Mouse (Mus musculus) thymus, postnatal 14 days (tissue): ENCODE data around the gene Serpinb3c.
"Not testable (repeated sequence)": the region's sequence is repeated elsewhere in the genome, so short reads cannot be mapped to it uniquely, and the experiment has no call there.

Source experiments
- DNase-seq: peaks from one replicate; pipeline ENCODE4 v3.0.0; 2021

Gene Serpinb3c

DNA sequence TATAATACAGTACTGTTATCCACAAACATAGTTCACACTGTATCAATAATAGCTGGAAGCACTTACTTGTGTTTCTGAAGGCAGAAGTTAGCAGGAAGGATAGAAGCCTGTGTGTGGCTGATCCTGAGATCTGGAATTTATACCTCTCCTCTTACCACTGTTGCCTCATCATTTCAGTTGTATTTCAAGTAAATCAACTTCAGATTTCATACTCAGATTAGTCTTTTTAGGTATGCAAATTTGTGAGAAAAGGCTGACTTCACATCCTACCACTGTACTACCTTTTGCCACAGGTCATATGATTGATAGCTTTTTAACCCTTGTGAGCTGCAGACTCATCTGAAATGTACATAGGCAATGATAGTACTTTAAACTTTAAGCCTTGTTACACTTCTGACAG, at the start of gene Serpinb3c, which contains the start of gene Serpinb3b:
Gene Serpinb3c, minus strand, starts transcription at position 111 of the 400 bp plus-strand sequence.
Gene Serpinb3b, minus strand, starts transcription at position 101 of the 400 bp plus-strand sequence.
- not testable (repeated sequence) for DNase-seq

DNA sequence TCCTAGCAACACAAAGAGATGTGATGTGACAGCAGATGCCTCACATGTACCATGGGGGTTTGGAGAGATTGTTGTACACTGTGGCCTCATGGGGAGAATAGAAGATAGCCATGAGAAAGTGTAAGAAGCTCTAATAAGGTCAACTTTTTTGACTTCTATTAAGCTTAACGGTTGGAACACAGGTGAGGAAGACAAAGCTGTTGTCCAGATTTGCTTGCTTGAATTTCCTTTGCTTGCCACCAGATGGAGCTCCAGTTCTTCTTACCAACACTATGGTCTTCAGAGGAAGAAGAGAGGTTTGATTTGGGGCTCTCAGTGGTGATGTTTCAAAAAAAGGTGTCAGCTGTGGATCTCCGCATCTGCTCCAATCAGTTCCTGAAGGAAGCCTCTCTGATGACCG, 35.0 kb downstream of the Serpinb3c start:
- not testable (repeated sequence) for DNase-seq
